Mouse (Mus musculus) bone marrow macrophage, adult 2 months (primary cell): ENCODE measurements around the gene Set.

Source experiments
- CTCF ChIP-seq: IDR thresholded peaks from 2 replicates; pipeline ENCODE4 v1.5.1; 2012; ENCODE audit warnings: low read depth, mild to moderate bottlenecking, low read length, moderate library complexity
- POLR2A ChIP-seq: IDR thresholded peaks from 2 replicates; pipeline ENCODE4 v1.6.1; 2012; ENCODE audit warnings: mild to moderate bottlenecking, low read depth, low read length, borderline replicate concordance

DNA sequence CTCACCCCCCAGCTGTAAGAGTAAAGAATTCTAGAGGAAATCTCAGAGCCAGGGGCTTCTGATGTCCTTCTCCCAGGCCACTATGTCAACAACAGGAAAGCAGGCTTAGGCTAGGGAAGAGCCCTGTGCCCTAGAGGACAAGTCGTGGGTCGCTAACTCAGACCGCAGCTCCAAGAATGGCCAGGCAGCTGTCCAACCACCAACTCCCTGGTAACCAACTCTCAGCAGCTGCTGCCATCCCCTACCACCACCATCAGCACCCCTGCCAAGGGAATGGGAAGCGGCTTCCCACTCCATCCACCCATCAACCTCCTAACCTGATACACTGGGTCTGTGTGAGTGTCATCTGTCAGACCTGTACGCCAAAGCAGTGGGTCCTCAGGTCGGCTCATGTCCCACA lies 24.2 kb upstream of the Set start:
- TF ChIP-seq CTCF (no peak), POLR2A (no peak)
